Mouse (Mus musculus): ENCODE data around the gene Stx2. TPM values are rescaled to one million over a fixed set of nuclear protein-coding genes. Genes with fewer than 3 reads are reported as not detected.

The Stx2 gene
- polyA plus RNA-seq, 1 experiment from 2014 or later, result 15.1 TPM

- Histone ChIP-seq H3K9ac (replicated peaks; ENCODE audit: low read depth) (no peak overlapping the region), H3K9me3 (ENCODE audit: low read length) (no peaks in the 10 kb centered on the region), H3K27ac (ENCODE audit: low read length) (no peak overlapping the region), H3K27me3 (replicated peaks; ENCODE audit: insufficient read depth, low read length) (no peaks in the 10 kb centered on the region), H3K4me2 (replicated peaks; ENCODE audit: low read depth, low read length) (peak overlapping the region; percentile 22; the same call in 1 of the 2 replicates), H3K4me1 (ENCODE audit: insufficient read depth, low read depth, low read length) (peaks cover 5% of the 10 kb centered on the region; the same call in 1 of the 2 replicates), H3K4me3 (ENCODE audit: low read depth, low read length) (no peak overlapping the region), H3K36me3 (ENCODE audit: insufficient read depth, low read length) (no peaks in the 10 kb centered on the region)
- ATAC-seq (no peak), DNase-seq (ENCODE audit: low spot score) (peak; percentile 30)
- 65% methylated on average over 18 of the region's 18 CpGs for WGBS
- no peak for TF ChIP-seq EP300 (IDR thresholded peaks at IDR 0.05)
- peak; percentile 37; the same call in 1 of the 2 replicates for TF ChIP-seq CTCF (IDR thresholded peaks at IDR 0.05)
Observed at GRCm38 (mm10) chr5:129006031-129006788, 2.2 kb downstream of the Stx2 start.

DNA sequence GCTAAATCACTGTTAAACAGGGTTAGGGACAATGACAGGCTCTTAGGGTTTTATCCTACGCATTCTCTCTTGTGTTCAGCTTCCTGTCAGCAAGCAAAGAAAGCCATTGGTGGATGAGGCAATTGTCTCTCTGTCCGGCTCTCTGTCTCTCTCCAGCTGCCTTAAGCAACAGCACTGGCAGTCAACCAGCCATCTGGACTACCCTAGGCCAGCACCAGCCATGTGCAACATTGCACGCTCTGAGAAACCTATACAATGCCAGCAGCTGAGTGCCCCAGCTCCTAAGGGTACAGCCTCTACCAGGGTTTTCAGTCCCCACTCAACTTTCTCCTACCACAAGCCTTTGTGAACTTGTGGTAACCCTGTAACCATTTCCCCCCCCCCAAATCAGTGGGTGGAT lies 3.0 kb downstream of the Stx2 start:
- Histone ChIP-seq H3K4me2 (replicated peaks; ENCODE audit: low read depth, low read length) (no peak overlapping the region), H3K9me3 (ENCODE audit: low read length) (no peaks in the 10 kb centered on the region), H3K4me3 (ENCODE audit: low read depth, low read length) (no peak overlapping the region), H3K4me1 (ENCODE audit: insufficient read depth, low read depth, low read length) (peaks cover 9% of the 10 kb centered on the region), H3K36me3 (ENCODE audit: insufficient read depth, low read length) (no peaks in the 10 kb centered on the region), H3K27ac (ENCODE audit: low read length) (no peak overlapping the region), H3K9ac (replicated peaks; ENCODE audit: low read depth) (no peak overlapping the region), H3K27me3 (replicated peaks; ENCODE audit: insufficient read depth, low read length) (no peaks in the 10 kb centered on the region)
- WGBS, result 67% methylated on average over 3 of the region's 3 CpGs
- TF ChIP-seq CTCF (IDR thresholded peaks at IDR 0.05), result no peak
- TF ChIP-seq EP300 (IDR thresholded peaks at IDR 0.05), result no peak
- DNase-seq (ENCODE audit: low spot score) (no peak), ATAC-seq (no peak)

DNA sequence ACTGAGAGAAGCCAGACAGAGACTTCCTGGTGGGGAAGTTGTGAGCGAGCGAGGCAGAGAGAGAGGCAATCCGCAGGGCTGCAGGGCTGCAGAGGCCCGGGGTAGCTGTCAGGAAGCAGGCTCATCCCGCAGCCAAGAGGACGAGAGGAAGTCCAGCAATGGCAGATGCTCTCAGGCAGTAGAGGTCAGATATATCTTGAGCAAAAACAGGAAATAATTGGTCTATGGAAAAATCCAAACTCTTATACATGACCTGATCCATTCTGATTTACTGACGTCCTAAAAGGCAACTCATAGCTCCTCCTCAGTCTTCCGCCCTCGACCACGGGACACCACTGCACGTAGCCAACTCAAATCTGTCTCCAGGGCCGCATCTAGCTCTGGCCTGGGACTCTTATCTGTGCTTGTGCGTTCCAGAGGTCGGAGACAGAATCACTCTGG lies 5.8 kb downstream of the Stx2 start:
- Histone ChIP-seq H3K27me3 (replicated peaks; ENCODE audit: insufficient read depth, low read length) (no peaks in the 10 kb centered on the region), H3K4me2 (replicated peaks; ENCODE audit: low read depth, low read length) (no peak overlapping the region; the same call in 1 of the 2 replicates), H3K4me1 (ENCODE audit: insufficient read depth, low read depth, low read length) (peaks cover 6% of the 10 kb centered on the region), H3K4me3 (ENCODE audit: low read depth, low read length) (no peak overlapping the region), H3K9ac (replicated peaks; ENCODE audit: low read depth) (no peak overlapping the region), H3K36me3 (ENCODE audit: insufficient read depth, low read length) (no peaks in the 10 kb centered on the region), H3K9me3 (ENCODE audit: low read length) (no peaks in the 10 kb centered on the region), H3K27ac (ENCODE audit: low read length) (peak overlapping the region; percentile 51; the same call in 1 of the 2 replicates)
- WGBS, result 29% methylated on average over 14 of the region's 14 CpGs
- DNase-seq (ENCODE audit: low spot score), result peak; percentile 32
- peak; percentile 66 for ATAC-seq
- no peak for TF ChIP-seq CTCF (IDR thresholded peaks at IDR 0.05)
- TF ChIP-seq EP300 (IDR thresholded peaks at IDR 0.05), result no peak

GRCm38 (mm10) chr5:129000706-129001468 lies 7.5 kb downstream of the Stx2 start:
- 65% methylated on average over 8 of the region's 8 CpGs for WGBS
- Histone ChIP-seq H3K36me3 (ENCODE audit: insufficient read depth, low read length) (no peaks in the 10 kb centered on the region), H3K9ac (replicated peaks; ENCODE audit: low read depth) (no peak overlapping the region; the same call in 1 of the 2 replicates), H3K4me1 (ENCODE audit: insufficient read depth, low read depth, low read length) (peaks cover 6% of the 10 kb centered on the region; the same call in 1 of the 2 replicates), H3K27me3 (replicated peaks; ENCODE audit: insufficient read depth, low read length) (no peaks in the 10 kb centered on the region), H3K9me3 (ENCODE audit: low read length) (no peaks in the 10 kb centered on the region), H3K4me3 (ENCODE audit: low read depth, low read length) (no peak overlapping the region), H3K27ac (ENCODE audit: low read length) (no peak overlapping the region), H3K4me2 (replicated peaks; ENCODE audit: low read depth, low read length) (no peak overlapping the region)
- TF ChIP-seq CTCF (IDR thresholded peaks at IDR 0.05) (no peak), EP300 (IDR thresholded peaks at IDR 0.05) (no peak)
- DNase-seq (ENCODE audit: low spot score) (no peak), ATAC-seq (no peak; the same call in 1 of the 2 replicates)

- H3K27ac ChIP-seq (ENCODE audit: low read length), result no peak overlapping the region
- no peaks in the 10 kb centered on the region for H3K4me1 ChIP-seq (ENCODE audit: insufficient read depth, low read depth, low read length)
- no peak for ATAC-seq
- no peak overlapping the region for H3K9ac ChIP-seq (replicated peaks; ENCODE audit: low read depth)
- no peaks in the 10 kb centered on the region for H3K9me3 ChIP-seq (ENCODE audit: low read length)
- WGBS, result 86% methylated on average over 19 of the region's 19 CpGs
- no peak overlapping the region for H3K4me2 ChIP-seq (replicated peaks; ENCODE audit: low read depth, low read length)
- DNase-seq (ENCODE audit: low spot score), result no peak
- peaks cover 25% of the 10 kb centered on the region for H3K36me3 ChIP-seq (ENCODE audit: insufficient read depth, low read length)
- TF ChIP-seq EP300 (IDR thresholded peaks at IDR 0.05), result no peak
- no peak overlapping the region for H3K4me3 ChIP-seq (ENCODE audit: low read depth, low read length)
- H3K27me3 ChIP-seq (replicated peaks; ENCODE audit: insufficient read depth, low read length), result no peaks in the 10 kb centered on the region
Observed at GRCm38 (mm10) chr5:128987141-128987954, 21.0 kb downstream of the Stx2 start.

Measured in lung, postnatal 0 days (tissue).